Mouse (Mus musculus): Measurements from ENCODE around the gene Acer1.

Acer1 gene

GRCm38 (mm10) chr17:56982013-56982412 lies at the start of gene Acer1:
TSS of gene Acer1 (minus strand) at chr17:56982126.
- no peak for DNase-seq (ENCODE audit: low read depth, low spot score)

DNA sequence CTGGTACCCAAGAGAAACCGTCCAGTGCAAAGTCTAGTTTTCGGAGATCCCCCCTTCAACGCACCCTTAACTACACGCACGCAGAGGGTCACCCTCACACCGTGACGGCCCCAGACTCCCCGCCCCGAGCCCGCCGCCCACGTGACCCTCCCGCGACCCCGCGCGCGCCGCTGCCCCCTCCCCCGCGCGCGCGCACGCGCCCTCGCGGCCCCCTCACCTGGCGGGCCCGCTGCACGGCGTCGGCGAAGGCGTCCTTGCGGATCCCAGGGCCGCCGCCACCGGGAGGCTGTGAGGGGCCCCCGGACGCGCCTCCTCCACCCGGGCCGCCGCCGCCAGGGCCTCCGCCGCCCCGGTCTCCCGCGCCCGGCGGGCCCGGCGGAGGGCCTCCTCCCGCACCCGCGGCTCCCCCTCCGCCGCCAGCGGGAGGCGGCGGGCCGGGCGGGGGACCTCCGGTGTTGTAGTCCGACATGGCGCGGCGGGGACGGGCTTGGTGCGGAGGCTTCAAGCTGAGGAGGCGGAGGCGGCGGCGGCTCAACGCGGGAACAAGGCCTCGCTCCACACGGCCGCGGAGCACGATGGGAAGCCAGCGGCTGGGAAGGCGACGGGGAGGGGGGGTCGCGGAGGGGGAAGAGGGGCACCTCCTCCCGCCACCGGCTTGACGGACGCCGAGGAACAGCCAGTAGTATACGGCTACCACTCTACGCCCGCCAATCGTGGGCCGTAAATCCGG lies 49.2 kb upstream of the Acer1 start, which contains the start of gene Khsrp:
Gene Khsrp, minus strand, starts transcription at position 592 of the 730 bp plus-strand sequence.
- DNase-seq (ENCODE audit: low read depth, low spot score): no peak

GRCm38 (mm10) chr17:57029691-57030090 lies 47.8 kb upstream of the Acer1 start:
- no peak for DNase-seq (ENCODE audit: low read depth, low spot score)

DNA sequence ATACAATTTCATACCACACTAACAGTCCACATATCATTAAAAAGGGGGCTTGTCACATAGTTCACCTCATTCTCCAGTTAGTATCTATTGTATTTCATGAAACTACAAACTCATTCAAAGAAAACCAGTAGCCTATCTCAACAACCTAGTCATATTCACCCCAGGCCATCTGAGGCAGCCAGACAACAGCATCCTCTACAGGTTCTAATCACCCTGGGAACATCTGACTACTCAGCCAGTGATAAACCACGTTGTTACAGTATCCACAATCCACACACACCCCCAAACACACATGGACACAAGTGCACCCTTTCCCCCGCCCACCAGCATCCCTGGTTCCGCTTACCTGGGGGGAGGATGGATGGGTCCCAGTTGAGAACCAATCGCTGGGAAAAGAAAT lies 45.5 kb upstream of the Acer1 start:
- no peak for DNase-seq (ENCODE audit: low read depth, low spot score)

DNA sequence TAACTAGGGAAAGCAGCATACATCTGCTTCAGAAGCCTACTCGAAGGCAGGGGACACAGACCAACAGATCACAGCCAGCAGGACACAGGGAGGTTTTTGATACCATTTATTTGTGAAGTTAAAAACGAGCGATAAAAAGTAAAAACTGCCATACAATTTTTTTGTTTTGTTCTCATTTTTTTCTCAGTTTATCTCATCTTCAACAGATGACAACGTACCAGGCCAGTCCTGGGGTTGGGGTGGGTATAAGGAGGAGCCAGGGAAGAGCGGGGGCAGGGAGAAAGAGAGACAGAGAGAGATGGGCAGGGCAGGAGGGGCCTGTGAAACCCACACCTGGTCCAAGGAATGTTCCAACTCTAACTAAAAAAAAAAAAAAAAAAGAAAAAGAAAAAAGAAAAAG lies 39.0 kb upstream of the Acer1 start:
- no peak for DNase-seq (ENCODE audit: low read depth, low spot score)

- DNase-seq (ENCODE audit: low read depth, low spot score): no peak
Measured at GRCm38 (mm10) chr17:57019693-57020092, 37.8 kb upstream of the Acer1 start.

DNA sequence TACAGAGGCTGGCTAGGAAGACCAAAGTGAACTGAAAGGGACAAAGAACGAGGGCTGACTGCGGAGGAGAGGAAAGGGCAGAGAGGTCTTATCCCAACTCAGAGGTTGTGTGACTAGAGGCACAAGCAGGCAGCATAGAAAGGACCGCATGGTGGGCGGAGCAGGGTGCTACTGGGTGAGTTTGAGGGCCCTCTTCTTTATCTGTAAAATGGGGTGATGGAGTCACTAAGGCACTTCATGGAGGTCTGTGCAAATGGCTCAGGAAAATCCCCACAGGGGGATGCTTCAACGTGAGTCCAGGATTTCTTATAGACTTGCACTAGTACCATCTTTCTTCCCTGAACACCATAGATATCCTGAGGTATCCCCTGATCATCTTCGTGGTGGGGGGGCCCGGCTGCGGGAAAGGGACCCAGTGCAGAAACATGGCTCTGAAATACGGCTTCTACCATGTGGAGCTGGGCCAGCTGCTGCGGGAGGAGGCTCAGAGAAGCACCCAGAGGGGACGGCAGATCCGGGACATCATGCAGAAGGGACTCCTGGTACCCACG lies 30.4 kb upstream of the Acer1 start:
- no peak for DNase-seq (ENCODE audit: low read depth, low spot score)

- peak; percentile 98 for DNase-seq (ENCODE audit: low read depth, low spot score)
Measured at GRCm38 (mm10) chr17:57011236-57012141, 29.6 kb upstream of the Acer1 start, which contains the start of the genes Gtf2f1 and Gm17949. TSS of gene Gtf2f1 (minus strand) at chr17:57011288. TSS of gene Gm17949 (plus strand) at chr17:57011469.

GRCm38 (mm10) chr17:57010911-57011235 lies 28.9 kb upstream of the Acer1 start:
- no peak for DNase-seq (ENCODE audit: low read depth, low spot score)

DNA sequence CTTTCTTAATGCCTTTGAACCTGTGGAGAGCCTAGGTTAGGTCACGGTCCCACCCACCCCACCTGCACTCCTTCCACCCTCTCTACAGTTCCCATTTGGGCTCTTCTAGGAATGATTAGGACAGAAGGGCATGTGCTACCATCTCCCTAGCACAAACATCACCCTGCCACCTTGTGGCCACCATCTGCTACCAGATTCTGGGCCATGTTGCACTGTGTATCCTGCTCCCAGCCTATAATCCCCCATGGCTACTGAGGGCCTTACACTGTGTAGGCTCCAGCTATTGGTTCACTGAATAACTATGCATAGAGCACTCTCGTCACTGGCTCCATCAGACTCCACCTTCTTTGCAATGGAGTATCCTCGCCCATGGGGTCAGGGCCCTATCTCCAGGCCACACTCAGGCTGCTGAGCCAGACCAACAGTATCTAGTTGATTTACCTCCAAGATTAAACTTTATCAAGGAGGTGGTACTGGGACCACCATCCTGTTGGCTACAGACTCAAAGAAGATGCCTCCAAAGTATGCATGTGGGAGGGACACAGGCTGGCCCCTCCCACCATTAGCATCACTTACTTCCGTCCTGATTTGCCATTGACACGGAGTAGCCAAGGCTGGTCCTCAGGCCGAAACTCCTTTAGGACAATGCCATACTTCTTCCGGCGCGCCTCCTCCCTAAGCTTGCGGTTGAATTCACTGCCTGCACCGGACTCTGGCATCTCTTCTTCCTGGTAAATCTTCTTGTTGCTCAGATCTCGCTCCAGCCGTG lies 25.4 kb upstream of the Acer1 start:
- no peak for DNase-seq (ENCODE audit: low read depth, low spot score)

DNA sequence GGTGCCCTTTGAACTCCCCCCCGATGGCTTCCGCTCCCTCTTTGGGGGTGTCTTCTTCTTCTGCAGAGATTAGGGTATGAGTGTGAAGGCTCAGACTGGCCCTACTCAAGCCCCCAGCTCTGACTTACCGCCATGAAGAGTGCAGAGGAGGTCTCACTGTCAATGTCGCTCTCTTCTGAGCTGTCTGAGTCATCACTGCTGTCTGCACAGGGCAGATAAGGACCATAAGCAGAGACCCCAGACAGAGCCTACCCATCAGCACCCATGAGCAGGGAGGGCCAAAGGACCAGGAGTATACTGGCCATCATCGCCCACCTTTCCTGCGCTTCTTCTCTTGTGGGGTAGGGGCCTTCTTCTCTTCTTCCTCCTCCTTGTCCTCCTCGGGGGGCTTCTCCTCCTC lies 22.1 kb upstream of the Acer1 start:
- DNase-seq (ENCODE audit: low read depth, low spot score): no peak

DNA sequence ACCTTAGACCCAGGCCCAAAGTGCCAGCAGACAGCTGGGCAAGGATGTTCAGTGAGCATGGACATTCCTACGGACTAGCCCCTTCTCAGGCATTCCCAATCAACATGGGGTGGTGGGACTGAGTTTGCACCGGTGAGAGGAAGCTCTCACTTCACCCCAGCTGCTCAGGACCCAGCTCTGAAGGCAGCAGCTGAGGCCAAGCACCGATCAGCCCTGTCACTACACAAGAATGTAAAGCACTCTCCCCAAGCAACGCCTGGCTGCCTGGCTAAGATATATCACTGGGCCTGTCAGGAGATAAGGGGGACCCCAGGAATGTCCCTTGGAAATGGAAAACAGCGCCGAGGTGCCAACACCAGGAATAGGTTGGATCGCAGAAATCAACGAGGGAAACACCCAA lies 19.3 kb upstream of the Acer1 start:
- no peak for DNase-seq (ENCODE audit: low read depth, low spot score)

DNA sequence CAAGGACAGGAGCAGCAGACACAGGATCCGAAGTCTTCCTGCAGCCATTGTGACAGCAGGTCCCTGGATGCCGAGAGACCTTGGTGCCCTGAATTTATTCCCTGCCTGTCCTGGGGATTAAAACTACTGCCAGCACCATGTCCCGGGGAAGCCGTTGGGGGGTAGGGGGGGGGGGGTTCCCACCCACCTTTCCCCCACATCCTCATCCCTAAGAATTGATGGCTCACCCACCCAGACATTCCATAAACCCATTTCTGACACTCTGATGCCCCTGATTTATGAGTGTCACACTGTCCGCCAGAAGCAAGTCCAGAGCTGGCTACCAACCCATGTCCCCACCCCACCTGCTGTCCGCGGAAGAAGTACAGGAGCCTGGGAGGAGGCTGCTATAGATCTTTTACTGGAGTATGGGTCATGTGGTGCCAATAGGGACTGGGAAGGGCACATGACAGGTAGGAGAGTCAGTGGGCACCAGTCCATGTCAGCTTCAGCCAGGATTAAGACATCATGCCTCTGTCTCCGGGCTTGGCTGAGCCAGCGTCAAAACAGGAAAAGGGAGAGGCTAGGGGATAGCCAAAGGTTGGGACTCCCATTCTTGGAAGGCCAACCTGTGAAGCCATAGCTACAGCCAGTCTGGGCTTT lies 18.2 kb upstream of the Acer1 start, which contains the start of gene Pspn:
Gene Pspn, minus strand, starts transcription at position 51 of the 642 bp plus-strand sequence.
- no peak for DNase-seq (ENCODE audit: low read depth, low spot score)

- no peak for DNase-seq (ENCODE audit: low read depth, low spot score)
Measured at GRCm38 (mm10) chr17:56999414-56999813, 17.5 kb upstream of the Acer1 start.

GRCm38 (mm10) chr17:56997029-56997667 lies 15.2 kb upstream of the Acer1 start, which contains the start of gene Alkbh7:
TSS of gene Alkbh7 (plus strand) at chr17:56997339.
- DNase-seq (ENCODE audit: low read depth, low spot score): peak; percentile 97

- no peak for DNase-seq (ENCODE audit: low read depth, low spot score)
Measured at GRCm38 (mm10) chr17:56996506-56996905, 14.6 kb upstream of the Acer1 start.

DNA sequence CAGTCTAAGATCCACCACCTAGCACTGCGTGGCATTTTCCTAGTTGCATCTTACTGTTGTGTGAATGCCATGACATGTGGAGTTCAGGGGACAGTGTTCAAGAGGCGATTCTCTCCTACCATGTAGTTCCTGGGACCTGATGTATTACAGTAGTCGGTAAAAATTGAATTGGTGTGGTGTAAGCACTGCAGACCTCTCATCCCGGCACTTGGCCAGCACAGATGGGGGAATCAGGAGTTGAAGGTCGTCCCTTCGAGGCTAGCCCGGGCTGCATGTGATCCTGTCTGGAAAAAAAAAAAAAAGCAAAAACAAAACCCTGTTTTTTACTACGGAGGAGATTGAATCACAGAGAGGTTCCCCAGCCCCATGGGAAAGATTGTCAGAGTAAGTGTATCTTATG lies 13.1 kb upstream of the Acer1 start:
- no peak for DNase-seq (ENCODE audit: low read depth, low spot score)

DNA sequence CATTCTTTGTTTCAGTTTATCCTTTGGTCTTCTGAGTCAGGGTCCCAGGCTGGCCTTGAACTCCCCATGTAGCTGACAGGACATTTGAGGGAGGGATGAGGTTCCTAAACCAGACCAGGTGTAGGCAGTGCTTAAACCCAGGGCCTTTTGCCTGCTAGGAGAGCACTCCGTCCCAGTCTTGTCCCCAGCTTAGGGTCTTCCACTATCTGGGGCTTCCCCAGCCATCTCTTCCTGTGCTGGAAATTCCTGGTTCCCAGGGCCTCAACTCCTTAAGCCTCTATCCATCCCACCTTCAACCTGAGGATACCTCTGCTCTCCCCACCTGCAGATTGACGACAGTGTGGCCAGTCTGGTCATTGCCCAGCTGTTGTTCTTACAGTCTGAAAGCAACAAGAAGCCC lies 9.0 kb upstream of the Acer1 start:
- no peak for DNase-seq (ENCODE audit: low read depth, low spot score)

GRCm38 (mm10) chr17:56990115-56990746 lies 8.3 kb upstream of the Acer1 start, which contains the start of gene Clpp:
TSS of gene Clpp (plus strand) at chr17:56990305.
- peak; percentile 89 for DNase-seq (ENCODE audit: low read depth, low spot score)
